Mouse (Mus musculus): ENCODE results near the gene Trim24. TPM values are rescaled to one million over a fixed set of nuclear protein-coding genes. Genes with fewer than 3 reads are reported as not detected.

The Trim24 gene
- total RNA-seq, 1 experiment from 2014 or later, result 39.8 TPM

Other genes starting within 250 kb of the Trim24 start
- 1.7 and 1.9 TPM in 2 replicates for gene Svopl, start 176.2 kb downstream of the Trim24 start, total RNA-seq (2021)
- not detected in 2 replicates for gene Tmem213, start 238.4 kb downstream of the Trim24 start, total RNA-seq (2021)

Data from adrenal gland, postnatal 25 days (tissue).